Mouse (Mus musculus): ENCODE data around the gene Taar7e. TPM values are rescaled to one million over a fixed set of nuclear protein-coding genes. Genes with fewer than 3 reads are reported as not detected.

Taar7e gene
- polyA plus RNA-seq (2015; fragmentation: Illumina TruSeq; extraction: RNeasy Lipid Tissue Mini Kit (QIAGEN cat#74804); ENCODE audit: low read depth, low replicate concordance), result not detected

GRCm38 (mm10) chr10:24037314-24037713 lies at the start of gene Taar7e:
Gene Taar7e (plus strand): TSS chr10:24037614.

GRCm38 (mm10) chr10:23993381-23993780 lies 44.0 kb upstream of the Taar7e start, which contains the start of gene Taar7a:
Gene Taar7a (minus strand): TSS chr10:23993481.

GRCm38 (mm10) chr10:23999639-24000038 lies 37.8 kb upstream of the Taar7e start, which contains the start of gene Taar7b:
Gene Taar7b (plus strand): TSS chr10:23999939.

GRCm38 (mm10) chr10:24026922-24027321 lies 10.5 kb upstream of the Taar7e start, which contains the start of gene Taar7d:
Gene Taar7d (plus strand): TSS chr10:24027222.

GRCm38 (mm10) chr10:24049210-24049609 lies 11.8 kb downstream of the Taar7e start, which contains the start of gene Taar7f:
Gene Taar7f (plus strand): TSS chr10:24049510.

GRCm38 (mm10) chr10:24076200-24076599 lies 38.8 kb downstream of the Taar7e start, which contains the start of gene Taar8a:
Gene Taar8a (plus strand): TSS chr10:24076500.

Other genes starting within 250 kb of the Taar7e start
- 18.0 TPM for gene Slc18b1, start 240.6 kb upstream of the Taar7e start, polyA plus RNA-seq (2015; fragmentation: Illumina TruSeq; extraction: RNeasy Lipid Tissue Mini Kit (QIAGEN cat#74804); ENCODE audit: low read depth, low replicate concordance)
- gene Vnn3, start 186.2 kb upstream of the Taar7e start, polyA plus RNA-seq (2015; fragmentation: Illumina TruSeq; extraction: RNeasy Lipid Tissue Mini Kit (QIAGEN cat#74804); ENCODE audit: low read depth, low replicate concordance), result not detected
- gene Vnn1, start 142.9 kb upstream of the Taar7e start, polyA plus RNA-seq (2015; fragmentation: Illumina TruSeq; extraction: RNeasy Lipid Tissue Mini Kit (QIAGEN cat#74804); ENCODE audit: low read depth, low replicate concordance), result 0.24 TPM
- gene Taar1, start 117.3 kb upstream of the Taar7e start, polyA plus RNA-seq (2015; fragmentation: Illumina TruSeq; extraction: RNeasy Lipid Tissue Mini Kit (QIAGEN cat#74804); ENCODE audit: low read depth, low replicate concordance), result not detected
- gene Taar2, start 99.0 kb upstream of the Taar7e start, polyA plus RNA-seq (2015; fragmentation: Illumina TruSeq; extraction: RNeasy Lipid Tissue Mini Kit (QIAGEN cat#74804); ENCODE audit: low read depth, low replicate concordance), result not detected
- gene Taar3, start 88.1 kb upstream of the Taar7e start, polyA plus RNA-seq (2015; fragmentation: Illumina TruSeq; extraction: RNeasy Lipid Tissue Mini Kit (QIAGEN cat#74804); ENCODE audit: low read depth, low replicate concordance), result not detected
- gene Taar4, start 77.1 kb upstream of the Taar7e start, polyA plus RNA-seq (2015; fragmentation: Illumina TruSeq; extraction: RNeasy Lipid Tissue Mini Kit (QIAGEN cat#74804); ENCODE audit: low read depth, low replicate concordance), result not detected
- gene Taar5, start 66.9 kb upstream of the Taar7e start, polyA plus RNA-seq (2015; fragmentation: Illumina TruSeq; extraction: RNeasy Lipid Tissue Mini Kit (QIAGEN cat#74804); ENCODE audit: low read depth, low replicate concordance), result not detected
- not detected for gene Taar6, start 52.0 kb upstream of the Taar7e start, polyA plus RNA-seq (2015; fragmentation: Illumina TruSeq; extraction: RNeasy Lipid Tissue Mini Kit (QIAGEN cat#74804); ENCODE audit: low read depth, low replicate concordance)
- not detected for gene Taar7a, start 44.1 kb upstream of the Taar7e start, polyA plus RNA-seq (2015; fragmentation: Illumina TruSeq; extraction: RNeasy Lipid Tissue Mini Kit (QIAGEN cat#74804); ENCODE audit: low read depth, low replicate concordance)
- not detected for gene Taar7b, start 37.7 kb upstream of the Taar7e start, polyA plus RNA-seq (2015; fragmentation: Illumina TruSeq; extraction: RNeasy Lipid Tissue Mini Kit (QIAGEN cat#74804); ENCODE audit: low read depth, low replicate concordance)
- not detected for gene Taar7d, start 10.4 kb upstream of the Taar7e start, polyA plus RNA-seq (2015; fragmentation: Illumina TruSeq; extraction: RNeasy Lipid Tissue Mini Kit (QIAGEN cat#74804); ENCODE audit: low read depth, low replicate concordance)
- gene Taar7f, start 11.9 kb downstream of the Taar7e start, polyA plus RNA-seq (2015; fragmentation: Illumina TruSeq; extraction: RNeasy Lipid Tissue Mini Kit (QIAGEN cat#74804); ENCODE audit: low read depth, low replicate concordance), result not detected
- not detected for gene Taar8a, start 38.9 kb downstream of the Taar7e start, polyA plus RNA-seq (2015; fragmentation: Illumina TruSeq; extraction: RNeasy Lipid Tissue Mini Kit (QIAGEN cat#74804); ENCODE audit: low read depth, low replicate concordance)
- not detected for gene Taar8b, start 54.7 kb downstream of the Taar7e start, polyA plus RNA-seq (2015; fragmentation: Illumina TruSeq; extraction: RNeasy Lipid Tissue Mini Kit (QIAGEN cat#74804); ENCODE audit: low read depth, low replicate concordance)
- gene Taar8c, start 64.3 kb downstream of the Taar7e start, polyA plus RNA-seq (2015; fragmentation: Illumina TruSeq; extraction: RNeasy Lipid Tissue Mini Kit (QIAGEN cat#74804); ENCODE audit: low read depth, low replicate concordance), result not detected
- gene Taar9, start 71.9 kb downstream of the Taar7e start, polyA plus RNA-seq (2015; fragmentation: Illumina TruSeq; extraction: RNeasy Lipid Tissue Mini Kit (QIAGEN cat#74804); ENCODE audit: low read depth, low replicate concordance), result not detected
- 163 TPM for gene Stx7, start 111.7 kb downstream of the Taar7e start, polyA plus RNA-seq (2015; fragmentation: Illumina TruSeq; extraction: RNeasy Lipid Tissue Mini Kit (QIAGEN cat#74804); ENCODE audit: low read depth, low replicate concordance)
- gene Moxd1, start 185.9 kb downstream of the Taar7e start, polyA plus RNA-seq (2015; fragmentation: Illumina TruSeq; extraction: RNeasy Lipid Tissue Mini Kit (QIAGEN cat#74804); ENCODE audit: low read depth, low replicate concordance), result 5.5 TPM

Measured in brain, adult 10 weeks (tissue).